ENCODE assay signal across 15 mouse cellular contexts in genomic region chr13:105224048-105224447, GRCm38 (mm10).
DNase-seq lines count a peak whose midpoint lies in the region; ATAC-seq lines count a peak whose summit lies in the region.
"Had no signal": no experiment of that assay in that cellular context is flagged by ENCODE, and none has a peak within 500 bp of the region (broad histone marks: within the 10 kb centered on the region; RNA-seq: fewer than 3 reads in every experiment).

No protein-coding gene starts in this region.

- peak overlapping the region; percentile 31 for H3K4me2 ChIP-seq in heart, embryonic 14.5 days (ENCODE audit: low read length)
- H3K4me2 ChIP-seq in heart, embryonic 11.5 days: no peak overlapping the region
- no peak overlapping the region for H3K4me2 ChIP-seq in midbrain, embryonic 16.5 days (ENCODE audit: low read length)
- no peak overlapping the region for H3K4me2 ChIP-seq in midbrain, embryonic 13.5 days (replicated peaks)
- peak overlapping the region; percentile 27; the same call in 1 of the 2 replicates for H3K4me2 ChIP-seq in embryonic facial prominence, embryonic 14.5 days (ENCODE audit: low read depth, low read length)
- H3K4me2 ChIP-seq in neural tube, embryonic 15.5 days: no peak overlapping the region

- H3K4me3 ChIP-seq in heart, embryonic 14.5 days (ENCODE audit: control insufficient read depth in 1 of 2, insufficient read depth in 1 of 2, low read depth in 1 of 2, low read length in 2 of 2): no peak overlapping the region
- H3K4me3 ChIP-seq in heart, embryonic 11.5 days (ENCODE audit: low read depth, low read length): no peak overlapping the region
- H3K4me3 ChIP-seq in midbrain, embryonic 16.5 days (ENCODE audit: low read depth, low read length): no peak overlapping the region
- no peak overlapping the region for H3K4me3 ChIP-seq in midbrain, embryonic 13.5 days (replicated peaks)
- no peak overlapping the region for H3K4me3 ChIP-seq in embryonic facial prominence, embryonic 14.5 days (ENCODE audit: low read depth, low read length)
- H3K4me3 ChIP-seq in neural tube, embryonic 15.5 days (replicated peaks): no peak overlapping the region

- no peak for DNase-seq in embryonic facial prominence, embryonic 14.5 days (ENCODE audit: low spot score)
- DNase-seq: gastrocnemius, postnatal 14 days; heart, postnatal 4 days; lung, postnatal 36 days had no signal

- H3K27ac ChIP-seq in heart, embryonic 14.5 days (replicated peaks in 1 of 2; ENCODE audit: control insufficient read depth in 1 of 2, insufficient read depth in 1 of 2, low read depth in 2 of 2, low read length in 2 of 2): no peak overlapping the region
- no peak overlapping the region for H3K27ac ChIP-seq in heart, embryonic 11.5 days (ENCODE audit: low read depth, low read length)
- H3K27ac ChIP-seq in midbrain, embryonic 16.5 days (ENCODE audit: low read length): no peak overlapping the region
- H3K27ac ChIP-seq in midbrain, embryonic 13.5 days: no peak overlapping the region
- H3K27ac ChIP-seq in embryonic facial prominence, embryonic 14.5 days (replicated peaks; ENCODE audit: low read depth, low read length): no peak overlapping the region
- no peak overlapping the region for H3K27ac ChIP-seq in neural tube, embryonic 15.5 days (replicated peaks)
- H3K27ac ChIP-seq: kidney, postnatal 0 days; liver, embryonic 14.5 days had no signal

- WGBS in heart, embryonic 14.5 days: 41% methylated on average over 10 of the region's 10 CpGs
- 41% methylated on average over 10 of the region's 10 CpGs for WGBS in heart, embryonic 11.5 days (ENCODE audit: insufficient replicate concordance)
- WGBS in midbrain, embryonic 16.5 days: 55% methylated on average over 10 of the region's 10 CpGs
- 65% methylated on average over 10 of the region's 10 CpGs for WGBS in midbrain, embryonic 13.5 days
- WGBS in embryonic facial prominence, embryonic 14.5 days: 30% methylated on average over 10 of the region's 10 CpGs
- 58% methylated on average over 10 of the region's 10 CpGs for WGBS in neural tube, embryonic 15.5 days

- no peaks in the 10 kb centered on the region for H3K27me3 ChIP-seq in heart, embryonic 14.5 days (ENCODE audit: control insufficient read depth, insufficient read depth, low read length)
- no peaks in the 10 kb centered on the region for H3K27me3 ChIP-seq in heart, embryonic 11.5 days (ENCODE audit: control insufficient read depth, insufficient read depth, low read length)
- no peaks in the 10 kb centered on the region for H3K27me3 ChIP-seq in midbrain, embryonic 16.5 days (ENCODE audit: control insufficient read depth, insufficient read depth, low read depth, low read length)
- H3K27me3 ChIP-seq in midbrain, embryonic 13.5 days: no peaks in the 10 kb centered on the region
- H3K27me3 ChIP-seq in embryonic facial prominence, embryonic 14.5 days (replicated peaks; ENCODE audit: control insufficient read depth, insufficient read depth, low read length): no peaks in the 10 kb centered on the region
- H3K27me3 ChIP-seq in neural tube, embryonic 15.5 days (replicated peaks): no peaks in the 10 kb centered on the region

- no peak overlapping the region for H3K9ac ChIP-seq in heart, embryonic 14.5 days (ENCODE audit: low read length)
- no peak overlapping the region for H3K9ac ChIP-seq in heart, embryonic 11.5 days (ENCODE audit: low read depth, low read length)
- no peak overlapping the region for H3K9ac ChIP-seq in midbrain, embryonic 16.5 days (ENCODE audit: low read depth, low read length)
- H3K9ac ChIP-seq in midbrain, embryonic 13.5 days (replicated peaks): no peak overlapping the region
- no peak overlapping the region for H3K9ac ChIP-seq in embryonic facial prominence, embryonic 14.5 days (ENCODE audit: low read depth, low read length)
- H3K9ac ChIP-seq in neural tube, embryonic 15.5 days (replicated peaks): no peak overlapping the region
- H3K9ac ChIP-seq: liver, embryonic 14.5 days had no signal

- H3K36me3 ChIP-seq in heart, embryonic 14.5 days (ENCODE audit: control insufficient read depth, insufficient read depth, low read length): no peaks in the 10 kb centered on the region
- H3K36me3 ChIP-seq in heart, embryonic 11.5 days (ENCODE audit: control insufficient read depth, insufficient read depth, low read length): no peaks in the 10 kb centered on the region
- H3K36me3 ChIP-seq in midbrain, embryonic 16.5 days (ENCODE audit: control insufficient read depth, insufficient read depth, low read length): no peaks in the 10 kb centered on the region
- H3K36me3 ChIP-seq in midbrain, embryonic 13.5 days: no peaks in the 10 kb centered on the region
- H3K36me3 ChIP-seq in embryonic facial prominence, embryonic 14.5 days (ENCODE audit: control insufficient read depth, insufficient read depth, low read length): no peaks in the 10 kb centered on the region
- no peaks in the 10 kb centered on the region for H3K36me3 ChIP-seq in neural tube, embryonic 15.5 days
- H3K36me3 ChIP-seq: G1E had no signal

- no peaks in the 10 kb centered on the region for H3K4me1 ChIP-seq in heart, embryonic 14.5 days (ENCODE audit: control insufficient read depth in 2 of 2, insufficient read depth in 2 of 2, low read length in 2 of 2)
- H3K4me1 ChIP-seq in heart, embryonic 11.5 days (ENCODE audit: control insufficient read depth, insufficient read depth, low read length): no peaks in the 10 kb centered on the region
- H3K4me1 ChIP-seq in midbrain, embryonic 16.5 days (ENCODE audit: control insufficient read depth, insufficient read depth, low read length): peaks cover 3% of the 10 kb centered on the region; the same call in 1 of the 2 replicates
- H3K4me1 ChIP-seq in midbrain, embryonic 13.5 days (replicated peaks): 0 out of 2 replicates have a peak, but pooled peaks cover 3% of the 10 kb centered on the region
- H3K4me1 ChIP-seq in embryonic facial prominence, embryonic 14.5 days (ENCODE audit: control insufficient read depth, insufficient read depth, low read length): 0 out of 2 replicates have a peak, but pooled peaks cover 5% of the 10 kb centered on the region
- peaks cover 7% of the 10 kb centered on the region; the same call in 1 of the 2 replicates for H3K4me1 ChIP-seq in neural tube, embryonic 15.5 days

- no peak for ATAC-seq in heart, embryonic 14.5 days (ENCODE audit: insufficient number of reproducible peaks, insufficient read depth, low FRiP score, low read depth)
- no peak for ATAC-seq in heart, embryonic 11.5 days (replicated peaks; ENCODE audit: insufficient number of reproducible peaks, low FRiP score, low TSS enrichment)
- ATAC-seq in midbrain, embryonic 16.5 days: peak; percentile 23; the same call in 1 of the 2 replicates
- ATAC-seq in midbrain, embryonic 13.5 days: no peak
- ATAC-seq in embryonic facial prominence, embryonic 14.5 days (ENCODE audit: low read depth): no peak
- ATAC-seq in neural tube, embryonic 15.5 days (ENCODE audit: low FRiP score): 0 out of 2 replicates have a peak, but pooled peaks have one; percentile 16
- no peak for ATAC-seq in activated CD4-positive, CD25-positive, alpha-beta regulatory T cell, adult 4 months
- ATAC-seq: forebrain, embryonic 16.5 days; intestine, embryonic 16.5 days had no signal

- no peaks in the 10 kb centered on the region for H3K9me3 ChIP-seq in heart, embryonic 14.5 days (ENCODE audit: control insufficient read depth, low read length)
- no peaks in the 10 kb centered on the region for H3K9me3 ChIP-seq in heart, embryonic 11.5 days (replicated peaks; ENCODE audit: control insufficient read depth, low read length)
- no peaks in the 10 kb centered on the region for H3K9me3 ChIP-seq in midbrain, embryonic 16.5 days (replicated peaks; ENCODE audit: control insufficient read depth, low read length, poor library complexity, severe bottlenecking)
- H3K9me3 ChIP-seq in midbrain, embryonic 13.5 days: no peaks in the 10 kb centered on the region
- H3K9me3 ChIP-seq in embryonic facial prominence, embryonic 14.5 days (ENCODE audit: control insufficient read depth, low read length): no peaks in the 10 kb centered on the region
- H3K9me3 ChIP-seq in neural tube, embryonic 15.5 days (replicated peaks): no peaks in the 10 kb centered on the region
- H3K9me3 ChIP-seq: G1E had no signal

Comparison
In these comparisons a context has a peak if more than half of its experiments do, and no peak if none do; other contexts are left out.
1. ATAC-seq: peak in midbrain, embryonic 16.5 days (single experiment) and neural tube, embryonic 15.5 days (single experiment); none in heart, embryonic 14.5 days (single experiment), heart, embryonic 11.5 days (single experiment), midbrain, embryonic 13.5 days (single experiment), embryonic facial prominence, embryonic 14.5 days (single experiment) and activated CD4-positive, CD25-positive, alpha-beta regulatory T cell, adult 4 months (single experiment).
2. H3K4me2 ChIP-seq: peak in heart, embryonic 14.5 days (single experiment) and embryonic facial prominence, embryonic 14.5 days (single experiment); none in heart, embryonic 11.5 days (single experiment), midbrain, embryonic 16.5 days (single experiment), midbrain, embryonic 13.5 days (single experiment) and neural tube, embryonic 15.5 days (single experiment).